Mouse (Mus musculus): Measurements from ENCODE around the gene Cfap43.
A peak's percentile ranks its signal among the peaks of the same experiment; 100 is the strongest.

The Cfap43 gene

DNA sequence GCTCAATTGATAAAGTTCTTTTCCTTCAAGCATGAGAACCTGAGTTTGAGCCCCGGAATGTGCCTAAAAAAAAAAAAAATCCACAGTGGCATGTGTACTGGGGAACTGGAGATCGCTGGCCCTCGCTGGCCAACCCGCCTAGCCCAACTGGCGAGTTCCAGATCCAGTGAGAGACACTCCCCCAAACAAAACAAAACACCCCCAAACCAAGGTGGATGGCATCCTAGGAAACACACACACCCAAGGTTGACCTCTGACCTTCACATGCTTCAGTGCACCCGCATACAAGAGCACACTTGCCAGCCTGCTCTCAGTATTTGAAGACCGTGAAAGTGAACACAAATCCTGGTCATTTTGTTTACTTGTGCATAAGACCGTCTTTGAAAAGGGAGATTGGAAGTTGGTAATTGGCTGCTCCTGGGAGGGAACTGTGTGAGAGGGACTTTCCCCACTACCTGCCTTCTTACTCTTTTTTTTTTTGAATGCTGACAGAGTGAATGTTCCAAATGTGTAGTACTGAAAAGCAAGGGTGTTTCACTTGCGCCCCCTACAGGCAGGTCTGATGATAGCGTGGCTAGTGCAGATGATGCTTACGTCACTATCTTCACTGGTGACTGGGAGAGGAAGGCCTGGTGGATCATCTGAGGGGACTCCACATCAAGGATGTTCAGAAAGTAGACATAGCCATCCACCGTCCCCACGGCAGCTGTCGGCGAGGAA, 123.9 kb downstream of the Cfap43 start:
- peak; percentile 90 for DNase-seq (ENCODE audit: low read depth, low spot score)

DNA sequence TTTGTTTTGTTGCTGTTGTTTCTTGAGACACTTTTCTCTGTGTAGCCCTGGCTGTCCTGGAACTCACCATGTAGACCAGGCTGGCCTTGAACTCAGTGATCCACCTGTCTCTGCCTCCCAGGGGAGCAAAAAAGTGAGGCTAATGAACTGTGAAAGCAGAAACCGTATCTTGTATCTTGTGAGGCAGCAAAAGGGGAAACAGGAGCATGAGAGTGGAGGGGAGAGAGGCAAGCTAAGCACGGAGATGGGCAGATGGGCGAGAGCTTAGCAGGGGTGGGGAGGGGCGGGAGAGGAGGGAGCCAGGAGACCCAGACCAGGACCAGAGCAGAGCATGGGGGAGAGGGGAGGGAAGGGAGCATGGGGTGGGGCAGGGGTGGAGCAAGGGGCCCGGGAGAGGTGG, 124.8 kb downstream of the Cfap43 start:
- no peak for DNase-seq (ENCODE audit: low read depth, low spot score)

DNA sequence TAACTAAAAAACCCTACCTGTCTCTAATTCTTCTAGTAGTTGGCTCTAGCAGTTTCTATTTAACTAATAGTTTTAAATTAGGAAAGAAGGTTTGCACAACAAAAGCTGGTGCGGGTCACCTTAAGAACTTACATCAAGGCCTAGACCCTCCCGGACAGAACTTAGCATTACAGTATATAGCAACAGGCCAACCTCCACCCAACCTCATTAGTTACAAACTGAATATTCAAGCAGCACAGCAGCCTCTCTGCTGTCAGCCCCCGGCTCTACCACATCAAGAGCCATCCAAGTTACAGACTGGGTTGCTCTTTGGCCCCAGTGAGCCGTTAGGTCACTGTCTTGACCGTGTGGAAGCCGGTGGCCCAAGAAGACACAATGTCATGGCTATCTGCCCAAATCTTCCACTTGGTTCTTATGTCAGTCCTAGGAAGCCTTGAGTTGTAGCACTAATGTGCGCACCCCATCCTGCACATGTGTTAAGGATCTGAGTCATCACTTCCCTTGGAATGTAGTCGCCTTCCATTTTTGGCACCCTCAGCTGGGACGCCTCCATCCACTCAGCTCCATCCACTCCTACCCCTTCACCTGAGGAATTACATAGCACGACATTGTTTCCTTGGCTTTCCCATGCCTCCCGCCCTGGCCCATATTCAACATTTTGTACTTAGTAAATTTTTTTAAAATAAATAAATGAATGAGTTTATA, 128.6 kb downstream of the Cfap43 start:
- no peak for DNase-seq (ENCODE audit: low read depth, low spot score)

DNA sequence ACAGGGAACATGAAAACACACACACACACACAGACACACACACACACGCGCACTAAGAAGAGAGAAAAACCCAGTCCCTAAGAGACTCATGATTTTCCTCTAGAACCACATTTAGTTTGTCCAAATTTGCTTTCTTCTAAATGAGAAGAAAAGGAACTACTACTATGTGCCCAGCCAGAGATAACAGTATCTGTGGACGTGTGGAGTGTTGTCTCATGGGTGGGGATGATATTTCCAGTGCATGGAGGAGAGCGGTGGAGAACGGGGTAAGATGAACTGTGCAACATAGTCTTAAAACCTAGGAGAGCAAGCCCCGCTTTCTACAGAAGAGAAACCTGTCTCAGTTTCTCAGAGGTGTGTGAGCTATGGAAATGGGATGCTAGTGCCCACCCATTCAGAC, 135.2 kb downstream of the Cfap43 start:
- DNase-seq (ENCODE audit: low read depth, low spot score): no peak

DNA sequence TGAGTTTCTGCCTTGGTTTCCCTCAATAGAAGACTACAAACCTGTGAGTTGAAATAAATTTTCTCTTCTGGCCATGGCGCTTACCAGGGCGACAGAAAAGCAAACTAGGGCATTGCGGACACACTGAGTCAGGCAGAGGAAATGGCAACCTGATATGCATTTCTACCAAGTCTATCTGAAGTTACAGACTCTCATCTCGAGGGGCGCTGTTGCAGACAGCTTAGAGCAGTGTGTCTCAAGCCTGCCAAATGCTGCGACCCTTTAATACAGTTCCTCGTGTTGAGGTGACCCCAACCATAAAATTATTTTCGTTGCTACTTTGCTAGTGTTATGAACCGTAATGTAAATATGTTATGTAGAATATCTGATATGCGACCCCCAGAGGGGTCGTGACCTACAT, 138.1 kb downstream of the Cfap43 start:
- DNase-seq (ENCODE audit: low read depth, low spot score): no peak

DNA sequence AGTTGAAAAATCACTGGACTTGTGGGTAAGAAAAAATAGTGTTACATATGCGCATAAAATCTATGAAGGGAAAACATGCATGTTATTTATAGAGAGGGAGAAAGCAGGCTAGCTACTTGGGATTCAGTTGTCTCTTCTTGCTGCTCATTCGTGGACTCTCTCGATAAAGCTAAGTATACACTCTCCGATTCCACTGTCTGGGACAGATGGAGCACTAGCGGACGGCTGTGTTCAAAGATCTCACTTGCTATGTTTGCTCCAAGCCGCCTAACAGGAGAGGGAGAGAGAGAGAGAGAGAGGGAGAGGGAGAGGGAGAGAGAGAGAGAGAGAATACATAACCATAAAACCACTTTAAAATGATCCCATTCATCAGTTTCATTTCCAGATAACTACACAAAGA, 138.9 kb downstream of the Cfap43 start:
- DNase-seq (ENCODE audit: low read depth, low spot score): no peak

DNA sequence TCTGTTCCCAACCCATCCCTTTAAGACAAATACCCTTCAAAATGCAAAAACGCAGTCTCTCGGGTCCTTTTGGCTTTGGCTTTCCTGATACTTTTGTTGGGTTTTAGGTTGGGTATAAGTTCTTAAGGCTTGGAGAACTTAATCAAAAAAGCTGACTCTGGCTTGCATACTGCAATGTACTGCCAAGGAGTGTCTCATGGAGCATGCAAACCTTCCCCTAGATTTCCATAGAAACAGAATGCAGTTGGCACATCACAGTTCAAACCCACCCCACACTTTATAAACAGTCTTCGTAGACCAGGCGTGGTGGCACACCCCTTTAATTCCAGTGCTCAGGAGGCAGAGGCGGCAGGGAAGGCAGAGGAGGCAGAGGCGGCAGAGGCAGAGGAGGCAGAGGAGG, 141.2 kb downstream of the Cfap43 start:
- no peak for DNase-seq (ENCODE audit: low read depth, low spot score)

DNA sequence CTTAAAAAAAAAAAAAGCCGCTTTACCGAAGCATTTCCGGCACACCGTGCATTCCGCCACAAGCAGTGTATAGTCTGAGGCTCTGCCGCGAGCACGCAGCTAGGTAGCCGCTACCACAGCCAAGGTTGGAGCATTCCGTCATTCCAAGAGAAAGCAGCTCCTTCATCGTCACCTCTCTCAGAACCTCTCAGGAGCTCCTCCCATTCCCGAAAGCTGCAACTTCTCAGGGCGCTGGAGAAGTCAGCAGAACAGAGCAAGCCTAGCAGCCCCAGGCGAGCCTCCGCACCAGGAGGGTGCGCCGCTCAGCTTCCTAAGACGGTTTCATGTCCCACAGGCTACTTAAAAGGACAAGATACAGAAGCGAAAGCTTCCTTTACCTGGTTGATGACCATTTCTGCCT, 163.5 kb downstream of the Cfap43 start:
- peak; percentile 28 for DNase-seq (ENCODE audit: low read depth, low spot score)

DNA sequence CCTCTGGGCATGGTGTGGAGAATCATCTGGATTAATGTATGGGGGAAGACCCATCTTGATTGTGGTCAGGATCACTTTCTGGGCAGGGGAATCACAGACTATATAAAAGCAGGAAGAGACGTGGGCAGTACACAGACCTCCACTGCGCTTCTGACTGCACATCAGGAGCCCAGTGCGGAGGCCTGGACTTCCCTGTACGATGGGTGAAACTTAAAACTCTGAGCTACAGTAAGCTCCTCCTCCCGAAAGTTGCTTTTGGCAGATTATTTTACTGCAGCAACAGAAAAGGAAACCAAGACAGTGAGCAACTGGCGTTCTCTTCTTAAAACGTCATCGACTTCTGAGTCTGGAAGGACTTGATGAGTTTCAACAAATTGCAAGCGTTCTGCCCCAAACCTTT, 164.2 kb downstream of the Cfap43 start:
- peak; percentile 31 for DNase-seq (ENCODE audit: low read depth, low spot score)

DNA sequence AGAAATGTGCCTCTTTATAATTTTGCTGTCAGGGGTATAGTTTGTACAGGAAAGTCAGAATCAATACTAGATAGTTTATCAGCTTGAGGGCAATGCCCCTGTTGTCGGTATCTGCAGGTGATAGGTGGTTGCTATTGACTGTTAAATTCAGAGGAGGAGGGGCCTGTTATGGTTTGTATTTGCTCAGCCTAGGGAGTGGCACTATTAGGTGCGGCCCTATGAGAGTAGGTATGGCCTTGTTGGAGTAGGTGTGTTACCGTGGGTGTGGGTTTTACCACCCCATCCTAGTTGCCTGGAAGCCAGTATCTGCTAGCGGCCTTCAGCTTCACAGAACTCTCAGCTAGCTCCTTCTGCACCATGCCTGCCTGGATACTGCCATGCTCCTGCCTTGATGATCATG, 165.2 kb downstream of the Cfap43 start:
- no peak for DNase-seq (ENCODE audit: low read depth, low spot score)

DNA sequence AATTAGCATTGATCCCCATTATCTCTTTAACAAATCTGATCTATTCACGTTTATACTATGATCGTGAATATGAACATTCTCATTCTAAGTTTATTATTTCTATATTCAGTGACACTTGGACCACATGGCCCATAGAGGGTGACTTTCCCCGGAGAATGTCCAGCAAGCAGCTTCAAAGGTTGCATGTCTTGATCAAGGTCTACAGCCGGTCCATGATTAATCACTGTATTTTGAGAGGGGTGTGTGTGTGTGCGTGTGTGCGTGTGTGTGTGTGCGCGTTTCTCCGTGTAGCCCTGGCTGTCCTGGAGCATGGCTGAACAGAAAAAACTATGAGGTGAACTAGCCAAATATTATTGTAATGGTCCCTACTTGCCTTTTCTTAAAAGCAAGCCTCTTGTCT, 166.6 kb downstream of the Cfap43 start:
- DNase-seq (ENCODE audit: low read depth, low spot score): no peak

DNA sequence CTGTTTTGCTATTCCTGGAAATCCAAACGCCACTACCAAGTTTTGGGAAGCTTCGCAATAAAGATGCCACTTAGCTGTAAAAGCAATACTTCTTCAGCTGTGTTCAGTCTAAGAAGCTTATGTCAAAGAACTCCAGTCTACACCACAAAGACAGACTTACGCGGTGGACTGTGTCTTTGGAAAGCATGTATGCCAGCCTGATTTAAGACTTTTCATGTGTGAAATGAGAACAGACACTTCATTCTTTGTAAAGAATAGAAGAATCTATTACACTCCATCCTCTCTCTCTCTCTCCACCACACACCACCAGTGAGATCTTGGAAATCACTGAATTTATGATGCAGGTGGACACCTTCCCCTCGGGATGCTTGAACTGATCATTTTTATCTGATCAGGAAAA, 168.7 kb downstream of the Cfap43 start:
- DNase-seq (ENCODE audit: low read depth, low spot score): no peak

DNA sequence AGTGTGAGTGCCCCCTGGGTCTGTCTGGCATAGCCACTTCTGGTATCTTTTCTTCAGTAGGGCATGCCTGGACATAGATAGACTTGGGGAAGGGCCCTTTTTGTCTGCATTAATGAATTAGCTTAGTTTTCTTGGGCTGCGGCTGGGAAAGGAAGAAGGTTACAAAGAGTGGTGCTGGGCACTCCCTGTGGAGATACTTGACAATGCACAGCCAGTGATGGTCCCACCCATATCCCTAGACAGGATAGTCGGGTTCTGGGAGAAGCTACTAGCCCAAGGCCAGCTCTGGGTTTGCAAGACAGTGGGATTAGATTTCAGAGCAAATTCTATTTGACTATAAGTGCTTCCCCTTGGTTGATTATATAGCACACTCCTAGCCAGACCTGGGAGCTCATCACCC, 170.1 kb downstream of the Cfap43 start:
- DNase-seq (ENCODE audit: low read depth, low spot score): no peak

DNA sequence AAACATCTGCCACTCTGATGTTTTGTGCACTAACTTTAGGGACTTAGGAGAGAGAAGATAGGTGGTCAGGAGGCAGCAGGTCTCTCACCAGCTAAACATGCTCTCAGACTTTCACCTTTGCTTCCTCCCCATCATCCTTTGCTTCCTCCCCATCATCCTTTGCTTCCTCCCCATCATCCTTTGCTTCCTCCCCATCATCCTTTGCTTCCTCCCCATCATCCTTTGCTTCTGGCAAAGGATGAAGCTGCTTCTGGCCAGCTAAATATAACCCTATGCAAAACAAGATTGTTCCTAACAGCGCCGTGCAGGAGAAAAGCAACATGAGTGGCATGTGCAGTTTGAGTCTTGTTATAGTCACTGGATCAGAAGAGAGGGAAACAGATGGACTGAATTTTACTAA, 172.0 kb downstream of the Cfap43 start:
- DNase-seq (ENCODE audit: low read depth, low spot score): no peak

DNA sequence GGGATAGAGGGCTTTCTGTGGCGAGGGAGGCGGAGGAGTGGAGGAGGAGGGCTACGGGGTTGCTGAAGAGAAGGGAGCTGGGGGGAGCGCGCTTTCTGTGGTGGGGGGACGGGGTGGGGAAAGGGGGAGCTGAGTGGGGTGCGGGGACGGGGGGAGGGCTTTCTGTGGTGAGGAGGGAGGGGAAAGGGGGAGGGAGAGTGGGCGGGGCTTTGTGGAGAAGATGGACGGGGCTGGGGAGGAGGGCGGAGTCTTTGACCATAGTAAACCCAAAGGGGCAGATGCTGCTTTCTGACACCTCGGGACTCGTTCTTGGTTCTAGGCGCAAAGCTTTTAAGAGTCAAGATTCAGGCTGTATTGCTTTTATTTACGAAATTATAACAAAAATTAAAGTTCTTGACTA, 187.2 kb downstream of the Cfap43 start:
- DNase-seq (ENCODE audit: low read depth, low spot score): peak; percentile 76

DNA sequence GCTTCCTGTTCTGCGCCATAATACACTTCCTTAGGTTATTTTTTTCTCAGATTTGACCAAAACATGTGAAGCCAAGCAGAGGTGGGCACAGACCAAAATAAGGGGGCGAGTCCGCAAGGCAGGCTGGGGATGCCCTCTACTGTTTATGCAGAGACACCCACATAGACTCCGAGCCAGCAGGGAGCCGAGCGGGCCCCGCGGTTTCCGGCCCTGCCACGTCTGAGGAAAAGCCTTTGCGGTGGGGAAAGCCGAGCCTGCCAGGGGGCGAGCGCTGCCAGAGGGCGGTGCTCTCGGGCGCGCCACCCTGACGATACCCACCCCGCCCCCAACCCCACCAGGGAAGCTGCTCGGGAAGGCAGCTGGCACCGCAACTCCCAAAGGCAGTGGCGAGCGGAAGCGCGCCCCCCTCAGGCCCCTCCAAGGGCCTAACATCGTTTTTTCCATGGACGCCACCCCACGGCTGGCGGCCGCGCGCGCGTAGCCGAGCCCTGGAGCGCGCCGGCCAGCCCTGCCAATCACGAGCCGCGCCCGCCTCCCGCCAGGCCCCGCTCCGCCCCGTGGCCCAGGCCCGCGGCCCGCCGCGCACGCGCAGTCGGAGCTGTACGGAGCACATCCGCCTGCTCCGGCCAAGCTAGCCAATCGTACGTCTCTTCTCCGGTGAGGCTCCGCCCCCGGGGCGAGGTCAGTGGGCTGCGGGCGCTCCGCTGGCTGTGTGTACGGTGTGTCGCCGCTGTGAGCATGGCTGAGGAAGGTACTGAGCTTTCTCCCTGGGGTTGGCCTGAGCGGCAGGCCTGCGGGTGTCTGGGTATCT, 187.8 kb downstream of the Cfap43 start, which contains the start of gene Sfr1:
Gene Sfr1, plus strand, starts transcription at position 612 of the 811 bp plus-strand sequence.
- DNase-seq (ENCODE audit: low read depth, low spot score): peak; percentile 99

DNA sequence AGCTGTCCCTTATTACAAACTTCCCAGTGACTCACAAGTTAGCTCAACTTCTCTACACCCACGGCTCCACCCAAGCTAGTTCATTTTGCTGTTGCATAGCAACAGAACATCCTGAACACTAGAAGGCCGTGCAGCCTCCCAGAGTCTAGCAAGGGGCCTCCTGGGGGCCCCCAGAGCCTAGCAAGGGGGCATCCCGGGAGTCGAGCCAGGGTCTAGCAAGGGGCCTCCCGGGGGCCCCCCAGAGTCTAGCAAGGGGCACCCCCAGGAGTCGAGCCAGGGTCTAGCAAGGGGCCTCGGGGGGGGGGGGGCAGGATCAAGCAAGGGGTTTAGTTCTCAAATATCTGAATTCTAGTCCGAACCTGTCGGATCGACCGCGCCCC, 188.4 kb downstream of the Cfap43 start:
- peak; percentile 87 for DNase-seq (ENCODE audit: low read depth, low spot score)

DNA sequence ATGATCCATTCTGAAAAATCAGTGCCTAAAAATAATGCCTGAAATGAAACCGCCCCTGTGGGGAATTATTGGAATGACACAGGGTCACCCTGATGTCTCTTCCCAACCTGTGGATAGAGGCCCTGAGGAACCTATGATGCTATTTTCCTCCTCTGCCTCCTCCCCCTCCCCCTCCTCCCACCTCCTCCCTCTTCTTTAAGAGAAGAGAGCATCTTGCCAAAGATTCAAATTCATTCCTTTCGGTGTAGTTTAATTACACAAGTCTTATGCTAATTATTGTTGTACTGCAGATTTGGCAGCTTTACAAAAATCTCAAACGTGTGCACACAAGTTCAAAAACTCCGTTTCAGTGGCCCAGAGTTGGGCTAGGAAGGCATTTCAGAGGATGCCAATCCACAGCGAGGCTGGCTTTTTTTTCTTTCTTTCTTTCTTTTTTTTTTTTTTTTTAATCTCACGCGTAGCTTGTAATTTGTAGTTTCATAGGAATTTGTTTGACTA, 193.4 kb downstream of the Cfap43 start:
- no peak for DNase-seq (ENCODE audit: low read depth, low spot score)

DNA sequence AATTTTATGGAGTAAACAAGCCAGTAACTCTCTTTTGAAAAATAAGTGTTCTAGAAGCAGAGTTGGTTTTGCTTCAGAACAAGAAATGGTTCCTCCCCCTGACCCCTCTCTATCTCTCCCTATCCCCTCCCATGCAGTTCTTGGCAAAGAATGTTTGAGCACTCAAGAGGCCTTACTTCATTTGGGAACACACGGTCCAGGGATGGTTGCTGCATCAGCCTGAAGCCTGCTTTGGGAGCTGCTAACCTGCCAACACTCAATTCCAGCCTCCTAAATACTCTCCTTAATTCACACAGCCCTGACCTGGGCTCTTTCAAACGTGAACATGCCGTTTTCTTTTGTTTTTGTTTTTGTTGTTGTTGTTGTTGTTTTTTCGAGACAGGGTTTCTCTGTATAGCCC, 194.2 kb downstream of the Cfap43 start:
- no peak for DNase-seq (ENCODE audit: low read depth, low spot score)

DNA sequence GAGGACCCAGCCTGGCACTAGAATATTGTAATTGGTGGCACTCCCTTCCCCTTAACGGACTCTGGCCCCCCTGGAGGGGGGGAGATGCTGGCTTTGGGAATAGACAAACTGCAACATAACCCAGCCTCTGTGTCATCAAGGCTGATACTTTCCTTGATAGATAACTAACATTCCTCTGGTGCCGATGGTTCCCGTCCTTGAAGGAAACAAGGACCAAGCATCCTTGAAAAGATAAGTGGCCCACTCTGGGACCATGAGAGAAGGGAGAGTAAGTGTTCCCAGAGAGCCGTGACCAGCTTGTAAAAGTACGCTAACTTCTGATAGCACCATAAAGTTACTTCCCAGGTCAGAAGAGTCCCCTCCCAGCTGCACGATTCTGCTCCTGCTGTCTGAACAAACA, 196.6 kb downstream of the Cfap43 start:
- no peak for DNase-seq (ENCODE audit: low read depth, low spot score)

DNA sequence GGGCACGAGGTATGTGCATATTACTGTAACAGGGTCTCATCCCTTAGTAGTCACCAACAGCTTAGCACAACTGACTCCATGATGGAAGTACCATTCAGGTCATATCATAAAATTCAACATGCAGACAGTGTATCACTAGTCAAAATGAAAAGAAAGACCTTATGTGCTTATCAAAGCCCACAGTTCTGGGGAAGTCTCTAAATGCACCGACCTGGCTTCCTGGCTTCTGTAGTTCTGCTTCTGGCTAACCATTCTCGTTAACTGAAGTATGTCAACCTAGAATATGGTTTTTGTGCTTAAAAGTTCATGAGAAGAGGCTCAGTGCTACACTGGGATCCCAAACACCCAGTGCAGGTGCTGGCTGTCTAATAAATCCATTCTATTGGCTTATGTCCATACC, 199.9 kb downstream of the Cfap43 start:
- no peak for DNase-seq (ENCODE audit: low read depth, low spot score)

DNA sequence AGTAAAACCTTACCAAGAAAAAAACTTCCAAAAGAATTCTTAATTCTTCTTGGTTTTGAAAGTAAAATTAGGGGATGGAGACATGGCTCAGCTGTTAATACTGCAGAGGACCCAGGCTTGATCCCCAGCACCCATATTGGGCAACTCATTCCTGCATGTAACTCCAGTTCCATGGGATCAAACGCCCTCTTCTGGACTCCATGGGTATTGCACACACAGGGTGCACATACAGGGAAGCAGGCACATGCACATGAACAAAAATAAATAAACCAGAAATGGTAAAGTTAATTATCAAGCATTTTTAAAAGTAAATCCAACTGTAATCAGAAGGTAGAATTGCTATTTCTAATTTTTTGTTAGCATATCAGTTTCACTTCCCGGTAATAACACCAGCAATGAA, 202.9 kb downstream of the Cfap43 start:
- DNase-seq (ENCODE audit: low read depth, low spot score): peak; percentile 13

Measured in CD4-positive, CD25-positive, alpha-beta regulatory T cell, adult 2 months (primary cell).